Mouse (Mus musculus): ENCODE measurements around the gene Arap1.
A peak's percentile ranks its signal among the peaks of the same experiment; 100 is the strongest.

Arap1 gene

DNA sequence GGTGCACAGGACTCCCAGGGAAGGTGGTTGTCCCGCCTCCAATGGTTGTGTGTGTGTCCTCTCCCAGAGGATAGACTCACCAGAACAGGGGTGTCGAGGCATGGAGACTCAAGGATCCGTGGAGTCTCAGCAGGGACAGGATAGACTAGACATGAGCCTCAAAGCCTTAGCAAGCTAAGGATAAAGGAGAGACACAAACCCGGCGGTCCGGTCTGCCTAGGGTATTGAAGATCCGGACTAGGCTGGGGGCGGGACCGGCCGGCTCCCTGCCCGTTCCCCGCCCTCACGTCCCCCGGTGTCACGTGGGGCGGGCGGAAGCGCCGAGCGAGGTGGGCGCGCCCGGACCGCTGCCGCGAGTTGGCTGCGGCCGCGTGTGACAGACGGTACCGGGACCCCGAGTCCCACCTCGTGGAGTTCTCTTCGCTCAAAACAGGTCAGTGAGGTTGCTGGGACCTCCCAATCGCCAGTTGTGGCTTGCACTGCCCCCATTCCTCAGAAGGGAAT is at the start of gene Arap1:
TSS of gene Arap1 (plus strand) at position 301 of the 504 bp plus-strand sequence.
- DNase-seq (ENCODE audit: low spot score): peak; percentile 78

DNA sequence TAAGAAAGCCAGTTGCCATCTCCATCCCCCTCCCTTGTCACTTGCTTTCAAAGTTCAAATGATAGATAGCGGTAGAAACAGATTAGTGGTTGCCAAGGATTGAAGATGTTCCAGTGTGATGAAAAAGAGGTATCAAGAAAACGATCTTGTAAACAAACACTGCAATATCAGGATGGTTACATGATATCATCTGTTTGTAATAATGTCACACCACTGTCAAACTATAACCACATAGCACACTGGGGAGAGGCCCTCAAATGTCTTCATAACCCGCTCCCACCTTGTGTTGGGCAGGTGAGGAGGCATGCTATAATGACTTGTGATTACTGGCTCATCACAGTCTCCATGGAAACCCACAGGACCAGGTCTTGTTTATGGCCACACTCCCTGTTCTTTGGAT is 49.5 kb upstream of the Arap1 start:
- DNase-seq (ENCODE audit: low spot score): no peak

DNA sequence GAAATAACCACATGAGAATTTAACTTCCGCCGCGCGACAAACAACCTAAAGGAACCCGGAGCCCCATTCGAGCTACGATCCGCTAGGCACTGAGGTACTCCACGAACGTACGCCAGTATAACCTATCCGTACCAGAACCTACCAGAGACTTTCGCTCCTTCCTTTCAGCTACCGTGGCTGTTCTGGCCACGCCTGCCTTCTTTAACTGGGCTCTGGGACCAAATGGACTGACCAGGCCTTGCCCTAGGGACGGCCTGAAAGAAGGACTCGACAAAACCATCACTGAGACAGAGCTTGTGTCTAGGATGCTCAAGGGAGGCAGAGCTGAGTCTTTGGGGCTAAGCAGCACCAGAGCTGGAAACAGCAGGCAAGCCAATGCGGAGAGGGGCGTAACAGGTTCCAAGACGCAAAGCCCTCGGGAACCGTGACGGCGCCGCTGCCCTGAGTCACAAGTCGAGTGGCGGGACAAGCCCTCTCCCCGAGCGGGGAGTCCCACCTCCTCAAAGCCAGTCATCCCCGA is 46.4 kb upstream of the Arap1 start:
- DNase-seq (ENCODE audit: low spot score): no peak

DNA sequence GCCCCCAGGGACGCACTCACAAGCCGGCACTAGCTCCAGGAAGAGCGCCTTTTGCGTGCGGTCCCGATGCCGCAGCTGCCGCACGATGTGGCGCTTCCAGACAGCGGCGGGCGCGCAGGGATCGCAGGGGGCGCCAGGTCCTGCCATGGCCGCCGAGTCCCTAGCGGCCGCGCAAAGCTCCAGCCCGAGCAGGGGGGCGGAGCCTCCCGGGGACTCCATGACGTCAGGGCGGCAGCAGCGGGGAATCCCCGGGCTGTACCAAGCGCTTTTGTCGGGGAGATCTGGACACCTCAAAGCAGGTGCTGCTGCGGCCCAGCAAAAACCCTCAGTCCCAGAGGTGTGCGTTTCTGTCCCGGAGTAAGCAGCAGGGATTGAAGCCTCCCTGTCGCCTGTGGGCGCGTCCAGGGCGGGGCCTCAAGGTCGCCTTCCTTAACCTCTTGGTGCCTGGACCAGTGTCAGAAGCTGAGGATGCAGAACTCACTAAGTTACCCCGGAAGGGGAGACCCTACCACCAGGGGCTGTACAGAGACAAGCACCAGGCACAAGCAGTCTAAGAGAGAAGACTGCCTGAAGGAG is 45.9 kb upstream of the Arap1 start, which contains the start of gene Atg16l2:
TSS of gene Atg16l2 (minus strand) at position 371 of the 576 bp plus-strand sequence.
- DNase-seq (ENCODE audit: low spot score): peak; percentile 95

DNA sequence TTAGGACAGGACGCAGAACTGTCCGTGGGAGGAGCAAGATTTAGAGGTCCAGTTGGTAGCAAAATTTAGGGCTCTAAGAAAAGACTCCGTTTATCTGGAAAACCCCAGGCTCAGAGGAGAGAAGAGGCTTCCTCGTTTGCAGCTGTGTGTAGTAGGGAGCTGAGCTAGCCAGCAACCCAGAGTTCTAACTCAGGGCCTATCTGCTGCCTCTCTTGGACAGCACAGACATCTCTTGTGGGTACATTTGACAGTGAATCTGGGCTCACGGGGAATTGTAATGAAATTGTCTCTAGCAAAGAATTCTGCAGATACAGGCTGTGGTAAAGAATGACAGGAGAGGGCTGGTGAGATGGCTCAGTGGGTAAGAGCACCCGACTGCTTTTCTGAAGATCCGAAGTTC is 45.2 kb upstream of the Arap1 start:
- DNase-seq (ENCODE audit: low spot score): no peak

DNA sequence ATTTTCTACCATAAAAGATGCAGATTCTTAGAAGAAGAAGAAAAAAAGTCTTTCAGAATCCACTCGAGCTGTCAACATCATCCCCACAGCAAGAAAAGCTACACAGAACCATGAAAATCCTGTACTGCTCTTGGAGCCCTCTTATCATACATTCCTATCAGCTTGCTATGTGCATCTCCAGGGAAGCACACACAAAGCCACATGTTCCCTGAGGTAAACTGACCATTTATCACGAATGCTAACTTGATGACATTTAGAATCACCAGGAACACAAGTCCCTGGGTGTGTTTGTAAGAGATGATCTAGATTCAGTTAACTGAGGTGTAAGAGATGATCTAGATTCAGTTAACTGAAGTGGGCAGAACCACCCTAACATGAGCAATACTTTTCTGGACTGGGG is 41.0 kb upstream of the Arap1 start:
- no peak for DNase-seq (ENCODE audit: low spot score)

DNA sequence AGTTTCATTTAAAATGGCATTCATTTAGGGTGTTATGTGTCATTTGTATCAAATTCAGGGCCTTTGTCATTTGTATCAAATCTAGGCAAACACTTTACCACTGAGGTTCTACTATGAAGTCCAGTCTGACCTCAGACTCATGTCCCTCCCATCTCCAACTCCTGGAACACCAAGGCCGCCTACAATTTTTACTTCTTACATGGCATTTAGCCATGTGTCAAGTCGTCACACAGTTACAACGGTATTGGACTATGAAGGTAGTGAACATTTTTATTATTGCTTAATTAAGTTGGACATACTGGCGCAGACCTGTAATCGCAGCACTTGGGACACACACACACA is 37.9 kb upstream of the Arap1 start:
- DNase-seq (ENCODE audit: low spot score): no peak

DNA sequence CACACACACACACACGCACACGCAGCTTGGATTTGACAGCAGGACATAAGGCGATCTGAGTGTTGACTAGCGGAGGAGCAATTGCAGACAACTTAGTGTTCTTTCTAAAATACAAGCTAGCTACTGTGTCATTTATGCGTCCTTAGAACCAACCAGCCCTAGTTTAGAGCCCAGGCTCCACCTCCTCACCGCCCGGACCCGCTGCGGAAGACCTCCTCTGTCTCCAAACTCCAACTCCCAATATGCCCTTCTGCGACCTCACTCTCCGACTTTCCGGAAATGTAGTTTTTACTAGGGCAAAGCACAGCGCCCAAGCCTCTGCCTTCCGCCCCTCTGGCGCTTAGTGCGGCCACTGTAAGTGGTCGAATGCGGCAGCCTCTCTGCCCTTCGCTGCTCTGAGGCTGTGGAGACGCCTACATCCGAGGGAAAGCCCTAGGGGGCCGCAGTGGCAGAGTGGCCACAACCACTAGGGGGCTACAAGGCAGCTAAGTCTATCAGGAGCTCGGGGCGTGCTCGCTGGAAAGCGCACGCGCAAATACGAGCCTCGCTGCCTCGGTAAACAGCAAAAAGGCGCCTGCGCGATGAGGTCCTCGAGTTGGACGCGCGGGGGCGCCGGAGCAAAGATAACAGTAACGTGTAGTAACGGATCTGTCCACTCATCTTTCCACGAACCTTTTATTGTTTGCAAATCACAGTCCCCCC is 37.4 kb upstream of the Arap1 start:
- peak; percentile 97 for DNase-seq (ENCODE audit: low spot score)

DNA sequence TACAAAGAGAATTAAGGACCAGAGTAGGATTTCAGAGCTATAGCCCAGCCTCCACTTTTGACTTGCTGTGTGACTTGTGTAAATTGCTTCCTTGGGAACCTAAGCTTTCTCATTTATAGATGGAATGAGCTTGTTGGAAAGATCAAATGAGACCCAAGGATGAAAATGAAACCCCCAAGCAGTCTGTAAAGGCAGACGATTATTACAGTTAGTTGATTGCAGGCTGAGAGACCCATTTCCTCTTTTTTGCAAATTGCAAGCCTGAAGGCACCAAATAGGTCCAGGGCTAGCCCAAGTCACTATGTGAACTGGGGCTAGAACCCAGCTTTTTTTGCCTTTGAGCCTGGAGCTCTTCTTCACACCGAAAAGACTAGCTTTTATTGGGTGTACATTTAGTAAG is 36.8 kb upstream of the Arap1 start:
- no peak for DNase-seq (ENCODE audit: low spot score)

DNA sequence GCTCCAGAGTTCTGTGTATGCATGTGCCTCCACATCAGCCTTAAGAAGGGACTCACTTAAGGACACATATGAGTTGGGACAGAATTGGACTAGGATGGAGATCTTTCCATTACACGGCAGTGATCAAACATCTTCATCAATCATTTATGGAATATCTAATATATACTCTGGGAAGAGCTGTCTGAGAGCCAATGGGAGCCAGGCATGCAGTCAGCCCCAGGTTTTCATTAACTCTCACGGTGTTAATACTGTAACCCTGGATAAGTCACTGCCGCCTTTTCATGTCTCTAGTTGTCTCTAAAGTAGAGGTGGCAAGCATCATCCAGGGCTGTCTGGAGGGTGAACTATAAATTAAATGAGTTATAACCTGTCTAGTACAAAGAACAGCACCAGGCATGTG is 34.8 kb upstream of the Arap1 start:
- no peak for DNase-seq (ENCODE audit: low spot score)

DNA sequence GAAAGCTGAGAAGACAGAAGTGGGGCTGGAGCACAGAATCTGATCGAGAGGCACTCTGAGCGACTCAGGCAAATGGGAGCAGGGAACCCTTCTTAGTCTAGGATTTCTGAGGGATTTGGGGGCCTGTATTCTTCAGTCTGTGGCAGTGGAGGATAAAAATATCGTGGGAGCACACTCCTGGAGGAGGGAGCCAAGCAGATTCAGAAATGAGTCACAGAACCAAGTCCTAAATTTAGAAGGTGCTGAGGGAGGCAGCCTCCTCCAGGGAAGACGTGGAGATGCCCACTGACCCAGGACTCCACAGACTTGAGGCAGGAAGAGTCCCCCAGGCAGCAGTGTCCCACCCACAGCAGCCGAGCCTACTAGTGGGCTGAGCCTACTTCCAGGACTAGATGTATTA is 33.5 kb upstream of the Arap1 start:
- DNase-seq (ENCODE audit: low spot score): no peak

DNA sequence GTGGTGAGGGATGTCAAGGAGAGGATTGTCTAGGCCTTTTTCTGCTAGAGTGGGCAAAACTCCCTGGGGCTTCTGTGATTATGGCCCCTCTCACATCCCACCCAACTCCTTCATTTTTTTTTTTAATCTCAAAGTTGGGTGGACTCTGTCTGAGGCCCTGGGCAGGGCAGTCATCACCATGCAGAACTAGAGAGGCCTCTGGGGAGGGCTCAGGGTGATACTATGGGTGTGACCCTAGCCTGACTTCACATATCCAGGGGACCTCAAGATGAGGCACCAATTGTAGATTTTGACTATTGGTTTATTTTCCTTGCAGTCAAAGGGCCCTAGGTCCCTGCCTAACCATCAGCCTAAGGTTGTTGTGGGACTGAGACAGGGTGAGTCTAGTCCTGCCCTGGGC is 32.2 kb upstream of the Arap1 start:
- no peak for DNase-seq (ENCODE audit: low spot score)

DNA sequence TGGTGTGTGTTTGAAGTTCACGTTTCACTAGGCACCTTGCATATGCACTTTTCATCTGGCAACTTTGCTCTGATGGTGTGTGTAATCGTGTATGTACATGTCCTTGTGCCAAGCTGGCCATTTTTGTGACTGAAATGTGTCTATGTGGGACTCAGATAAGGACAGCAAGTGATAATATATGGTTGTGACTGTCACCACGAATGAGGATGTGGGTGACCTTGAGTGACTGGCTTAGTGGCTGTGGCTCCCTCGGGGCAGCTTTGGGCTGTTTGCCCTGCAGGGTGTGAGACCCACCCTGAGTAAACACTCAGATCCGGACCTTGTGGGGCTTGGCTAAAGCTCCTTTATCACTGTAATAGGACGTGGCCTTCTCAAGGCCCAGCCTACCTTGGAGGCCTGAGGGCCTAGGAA is 31.3 kb upstream of the Arap1 start:
- DNase-seq (ENCODE audit: low spot score): no peak

DNA sequence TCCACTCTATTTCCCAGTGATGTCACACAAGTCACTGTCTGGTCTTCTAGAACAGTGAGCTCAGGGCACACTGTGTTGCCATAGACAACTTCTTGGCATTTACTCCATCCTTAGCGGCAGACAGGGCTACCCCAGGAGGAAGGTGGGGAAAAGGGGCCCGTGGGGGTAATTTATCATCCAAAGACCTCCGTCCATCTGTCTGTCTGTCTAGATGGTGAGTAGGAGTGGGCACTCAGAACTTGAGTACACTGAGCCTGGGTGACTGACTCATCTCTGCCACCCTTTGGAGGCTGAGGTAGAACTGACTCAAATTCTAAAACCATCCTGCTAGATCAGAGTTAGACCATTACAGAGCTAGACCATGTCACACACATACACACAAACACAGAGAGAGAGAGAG is 30.9 kb upstream of the Arap1 start, which contains the start of gene Stard10:
TSS of gene Stard10 (plus strand) at position 73 of the 400 bp plus-strand sequence.
- DNase-seq (ENCODE audit: low spot score): no peak

DNA sequence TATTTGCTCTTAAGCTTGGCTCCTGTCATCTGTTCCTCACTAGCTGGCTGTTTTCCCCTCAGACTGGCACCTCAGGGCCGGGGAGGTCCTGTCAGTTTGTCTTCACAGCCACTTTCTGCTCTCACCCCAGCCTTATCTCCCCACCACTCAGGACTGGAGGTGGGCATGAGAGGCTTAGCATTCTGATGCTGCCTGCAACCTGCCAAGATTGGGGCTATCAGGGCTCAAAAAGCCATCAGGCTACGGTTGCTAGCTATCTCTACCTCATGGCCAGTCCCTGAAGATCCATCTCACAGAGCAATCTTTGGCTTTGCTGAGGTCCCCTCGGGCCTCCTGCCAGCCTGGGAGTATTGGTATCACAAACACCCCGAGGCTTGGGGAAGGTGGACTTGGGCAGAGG is 29.0 kb upstream of the Arap1 start:
- no peak for DNase-seq (ENCODE audit: low spot score)

DNA sequence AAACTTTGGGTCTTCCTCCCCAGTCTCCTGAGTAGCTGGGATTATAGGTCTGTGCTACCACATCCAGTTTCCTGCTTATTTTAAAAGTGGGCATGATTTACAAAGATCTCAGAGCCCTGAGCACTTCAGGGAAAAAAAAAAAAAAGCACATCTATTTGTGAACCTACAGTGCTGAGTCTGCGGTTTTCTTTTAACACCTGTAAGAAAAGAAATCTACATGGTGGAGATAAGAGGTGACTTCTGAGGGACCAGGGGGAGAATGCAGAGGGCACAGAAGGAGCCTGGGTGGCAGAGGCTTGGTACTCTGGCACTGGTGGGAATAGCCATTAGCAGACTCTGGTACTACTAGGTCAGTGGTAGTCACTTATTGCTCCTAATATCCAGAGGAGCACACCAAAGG is 28.1 kb upstream of the Arap1 start:
- no peak for DNase-seq (ENCODE audit: low spot score)

DNA sequence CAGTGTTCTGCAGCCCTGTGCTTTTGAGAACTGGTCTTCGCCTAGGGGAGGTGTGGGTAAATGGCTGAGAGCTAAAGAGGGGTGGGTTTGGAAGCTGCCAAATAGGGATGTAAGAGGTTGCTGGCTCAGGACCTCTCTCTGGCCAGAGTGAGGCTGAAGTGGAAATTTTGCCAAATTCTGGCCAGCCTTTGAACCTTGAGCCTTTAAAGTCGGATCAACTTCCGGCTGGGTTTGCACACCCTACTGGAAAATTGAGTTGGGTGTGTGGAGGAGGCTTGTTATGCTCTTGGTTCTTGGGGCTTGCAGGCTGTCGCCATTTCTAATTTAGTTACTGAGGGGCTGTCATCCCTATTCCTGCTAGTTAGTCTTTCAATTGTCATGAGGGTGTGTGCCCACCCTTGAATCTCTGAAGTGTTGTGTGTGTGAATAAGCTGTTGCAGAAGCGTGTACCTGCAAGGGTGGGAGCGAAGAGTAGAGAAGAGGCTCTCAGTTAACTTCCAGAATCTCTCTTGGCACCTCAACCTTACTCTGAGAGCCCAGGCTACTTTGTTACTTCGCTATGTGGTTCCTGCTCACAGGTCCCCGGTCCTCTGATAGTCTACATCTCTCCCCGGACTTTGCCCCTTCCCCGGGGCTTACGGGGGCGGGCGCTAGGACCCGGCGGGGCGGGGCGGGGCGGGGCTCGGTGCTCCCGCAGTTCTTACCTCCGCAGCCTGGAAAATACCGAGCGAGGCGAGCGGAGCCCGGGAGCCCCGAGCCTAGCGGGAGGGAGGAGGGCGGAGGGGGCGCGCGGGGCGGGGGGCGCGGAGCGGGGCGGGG is 27.3 kb upstream of the Arap1 start:
- DNase-seq (ENCODE audit: low spot score): peak; percentile 89

DNA sequence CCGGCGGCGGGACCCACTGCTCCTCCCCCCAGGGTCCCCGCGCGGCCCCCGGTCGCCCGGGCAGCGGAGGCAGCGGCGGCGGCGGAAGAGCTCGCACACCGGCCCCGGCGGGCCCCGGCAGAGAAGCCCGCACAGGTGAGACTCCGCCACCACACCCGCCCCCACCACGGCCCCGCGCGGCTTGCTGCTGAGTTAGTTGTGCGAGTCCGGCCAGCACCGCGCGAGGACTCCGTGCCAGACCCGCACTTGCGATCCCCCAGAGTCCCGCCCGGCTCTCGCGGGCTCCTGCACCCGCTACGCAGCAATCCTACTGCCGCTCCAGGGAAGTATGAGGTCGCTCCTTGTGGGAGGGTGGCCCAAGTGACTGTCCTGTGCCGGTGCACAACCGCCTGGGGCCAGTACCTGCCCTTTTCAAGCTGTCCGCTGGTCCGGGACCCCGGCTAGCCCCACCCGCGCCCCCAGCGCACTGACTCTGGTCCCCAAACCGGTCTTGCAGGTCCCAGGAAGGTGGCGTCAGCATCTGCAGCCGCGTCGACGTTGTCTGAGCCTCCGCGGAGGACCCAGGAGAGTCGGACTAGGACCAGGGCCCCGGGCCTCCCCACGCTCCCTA is 26.5 kb upstream of the Arap1 start:
- peak; percentile 50 for DNase-seq (ENCODE audit: low spot score)

DNA sequence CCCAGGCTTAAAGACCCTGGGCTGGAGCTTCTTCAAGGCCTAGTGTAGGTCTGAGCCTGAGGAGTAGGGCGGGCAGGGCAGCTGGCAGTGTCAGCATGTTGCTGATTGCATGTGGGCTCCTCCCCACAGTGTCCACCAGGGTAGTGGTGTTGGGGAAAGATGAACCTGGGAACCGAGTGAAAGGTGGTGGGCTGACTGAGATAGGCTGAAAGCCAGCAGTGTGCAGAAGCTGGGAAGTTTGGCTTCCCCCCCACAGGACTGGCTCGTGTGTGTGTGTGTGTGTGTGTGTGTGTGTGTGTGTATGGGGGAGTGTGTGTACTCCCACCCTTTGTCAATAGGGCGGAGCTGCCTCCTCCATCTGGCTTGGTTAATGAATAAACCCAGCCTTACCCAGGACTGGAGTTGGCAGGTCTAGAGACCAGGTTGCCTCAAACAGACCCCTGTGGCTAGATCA is 24.7 kb upstream of the Arap1 start:
- peak; percentile 74 for DNase-seq (ENCODE audit: low spot score)

DNA sequence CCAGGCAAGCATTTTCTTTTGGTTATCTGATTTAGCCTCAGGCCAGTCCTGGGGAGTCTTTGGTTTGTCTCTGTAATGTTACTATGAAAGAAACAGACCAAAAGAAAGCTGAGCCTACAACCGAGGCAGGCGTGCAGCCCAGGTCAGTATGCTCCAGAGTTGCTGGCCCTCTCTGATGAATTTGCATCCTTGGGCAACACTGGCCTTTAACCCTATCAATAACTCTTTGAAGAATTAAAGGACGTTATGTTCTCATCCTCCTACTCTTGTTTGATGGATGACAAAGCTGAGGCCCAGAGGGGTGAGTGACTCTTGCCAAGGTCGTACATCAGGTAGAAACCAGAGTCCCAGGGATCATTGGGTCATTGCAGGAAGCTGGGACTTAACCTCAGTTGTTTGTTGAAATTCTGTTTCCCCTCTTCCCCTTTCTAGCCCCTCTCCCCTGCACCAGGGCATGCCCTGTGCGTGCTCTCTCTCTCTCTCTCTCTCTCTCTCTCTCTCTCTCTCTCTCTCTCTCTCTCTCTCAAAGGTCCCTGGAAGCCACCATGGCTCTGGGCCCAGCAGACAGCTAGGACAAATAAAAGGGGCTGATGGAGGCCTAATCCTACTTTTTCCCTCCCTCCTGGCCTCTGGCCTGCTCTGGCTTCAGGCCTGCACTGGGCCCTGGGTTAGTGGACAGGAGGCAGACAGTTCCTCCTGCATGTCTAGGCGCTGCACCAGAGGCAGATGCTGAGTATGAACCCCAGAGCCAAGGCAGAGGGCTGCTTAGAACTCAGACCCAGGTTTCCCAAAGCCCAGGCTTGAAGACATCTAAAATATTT is 23.5 kb upstream of the Arap1 start:
- no peak for DNase-seq (ENCODE audit: low spot score)

DNA sequence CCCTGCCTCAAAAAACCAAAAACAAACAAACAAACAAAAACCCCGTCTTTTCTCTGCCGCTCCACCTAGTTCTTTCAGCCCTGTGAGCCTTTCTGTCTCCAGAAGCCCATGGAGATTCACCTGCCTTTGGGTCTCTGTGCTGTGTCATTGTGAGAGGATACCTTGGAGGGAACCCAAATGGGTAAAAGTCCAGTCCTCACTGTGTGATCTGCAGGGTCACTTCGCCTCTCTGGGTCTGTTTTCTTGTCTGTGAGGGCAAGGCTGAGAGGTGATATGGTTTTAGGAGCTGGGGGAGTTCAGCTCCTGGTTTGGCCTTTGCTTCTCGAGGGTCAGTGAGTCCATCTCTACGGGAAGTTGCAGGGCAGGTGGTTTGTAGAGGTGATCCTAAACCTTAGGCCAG is 21.9 kb upstream of the Arap1 start:
- DNase-seq (ENCODE audit: low spot score): no peak

All from yolk sac, embryonic 10.5 days (tissue).